Mouse (Mus musculus) gastrocnemius, postnatal 36 days (tissue): ENCODE data around the gene Etfrf1. TPM values are rescaled to one million over a fixed set of nuclear protein-coding genes. Genes with fewer than 3 reads are reported as not detected.

Experiments used
- total RNA-seq, 2 experiments: library from RNA; stranded (reverse); gene quantifications; 2 replicates each; pipeline ENCODE4 v1.2.3; 2021

The Etfrf1 gene
- total RNA-seq, 2 experiments from 2014 or later, result 48.3 to 53.0 TPM

Other genes with a start within 250 kb of the Etfrf1 start
- gene Bcat1, start 134.9 kb upstream of the Etfrf1 start, total RNA-seq, result 1 to 10 TPM; 1.1 to 2.9 TPM
- 1 to 10 TPM in 1 of 2 experiments, under 1 TPM in 1; 0.49 to 1.5 TPM for gene Lrmp, start 95.5 kb upstream of the Etfrf1 start, total RNA-seq
- gene Casc1, start 129 bp upstream of the Etfrf1 start, total RNA-seq, result under 1 TPM in 1 of 2 experiments, not detected in 1; 0.12 TPM
- gene Kras, start 39.1 kb downstream of the Etfrf1 start, total RNA-seq, result 10 to 100 TPM; 12.5 to 15.9 TPM